Mouse (Mus musculus) heart, embryonic 10.5 days (tissue): ENCODE measurements at regions not wholly inside any gene's neighbourhood (a gene's known extent, or its start where the extent isn't known, plus 50 kb on each side); places are given as distances from the start of the nearest gene placed in this dataset.
A peak's percentile ranks its signal among the peaks of the same experiment; 100 is the strongest.

Experiments used
- DNase-seq: peaks from one replicate; pipeline ENCODE4 v3.0.0-alpha.2; 2017; ENCODE audit warnings: low spot score
- H3K27ac ChIP-seq: fragments of 300-500 bp; sonication (generic); 2 replicates; pipeline ENCODE4 v1.5.1; 2016; ENCODE audit warnings: mild to moderate bottlenecking
- H3K27me3 ChIP-seq: fragments of 300-500 bp; sonication (generic); 2 replicates; pipeline ENCODE4 v1.6.1; 2016; ENCODE audit warnings: mild to moderate bottlenecking; ENCODE audit not compliant: poor library complexity, insufficient read depth, severe bottlenecking
- H3K36me3 ChIP-seq: fragments of 300-500 bp; sonication (generic); 2 replicates; pipeline ENCODE4 v1.6.1; 2016; ENCODE audit warnings: mild to moderate bottlenecking, moderate library complexity
- H3K4me1 ChIP-seq: fragments of 300-500 bp; sonication (generic); 2 replicates; pipeline ENCODE4 v1.6.1; 2016; ENCODE audit warnings: mild to moderate bottlenecking
- H3K4me3 ChIP-seq: fragments of 300-500 bp; sonication (generic); 2 replicates; pipeline ENCODE4 v1.5.1; 2016; ENCODE audit warnings: mild to moderate bottlenecking, moderate library complexity
- H3K9me3 ChIP-seq: fragments of 300-500 bp; sonication (generic); 2 replicates; pipeline ENCODE4 v1.6.1; 2016; ENCODE audit warnings: mild to moderate bottlenecking, moderate library complexity
- WGBS: fragments of 180-500 bp; shearing (Covaris S2); methylation state at CpG from one replicate; pipeline ENCODE4 v1.1.7; 2016; 5-methylcytosine and 5-hydroxymethylcytosine counted together

GRCm38 (mm10) chr8:35020480-35020879, 745.1 kb upstream of the Gm19410 start:
- no peaks in the 10 kb centered on the region; the same call in 1 of the 2 replicates for H3K4me1 ChIP-seq
- H3K27me3 ChIP-seq, result no peaks in the 10 kb centered on the region
- H3K9me3 ChIP-seq, result no peaks in the 10 kb centered on the region
- 90% methylated on average over 8 of the region's 8 CpGs for WGBS
- H3K36me3 ChIP-seq, result no peaks in the 10 kb centered on the region
- no peak for DNase-seq
- H3K4me3 ChIP-seq, result no peak overlapping the region
- H3K27ac ChIP-seq, result no peak overlapping the region

- no peak overlapping the region for H3K27ac ChIP-seq
These were observed 742.9 kb upstream of the Gm19410 start for GRCm38 (mm10) chr8:35022649-35023048.

GRCm38 (mm10) chr8:35047798-35048197, 717.8 kb upstream of the Gm19410 start:
- 74% methylated on average over 3 of the region's 3 CpGs for WGBS
- Histone ChIP-seq H3K9me3 (no peaks in the 10 kb centered on the region), H3K4me3 (no peak overlapping the region), H3K4me1 (no peaks in the 10 kb centered on the region), H3K27ac (no peak overlapping the region), H3K36me3 (no peaks in the 10 kb centered on the region), H3K27me3 (no peaks in the 10 kb centered on the region)
- DNase-seq, result no peak

More at GRCm38 (mm10) chr8:35022649-35023048, 742.9 kb upstream of the Gm19410 start:
- DNase-seq, result no peak
- H3K36me3 ChIP-seq, result no peaks in the 10 kb centered on the region
- whole genome bisulfite sequencing, result 44% methylated on average over 6 of the region's 6 CpGs
- no peaks in the 10 kb centered on the region for H3K27me3 ChIP-seq
- H3K4me1 ChIP-seq, result no peaks in the 10 kb centered on the region; the same call in 1 of the 2 replicates
- no peak overlapping the region for H3K4me3 ChIP-seq
- no peaks in the 10 kb centered on the region for H3K9me3 ChIP-seq

DNA sequence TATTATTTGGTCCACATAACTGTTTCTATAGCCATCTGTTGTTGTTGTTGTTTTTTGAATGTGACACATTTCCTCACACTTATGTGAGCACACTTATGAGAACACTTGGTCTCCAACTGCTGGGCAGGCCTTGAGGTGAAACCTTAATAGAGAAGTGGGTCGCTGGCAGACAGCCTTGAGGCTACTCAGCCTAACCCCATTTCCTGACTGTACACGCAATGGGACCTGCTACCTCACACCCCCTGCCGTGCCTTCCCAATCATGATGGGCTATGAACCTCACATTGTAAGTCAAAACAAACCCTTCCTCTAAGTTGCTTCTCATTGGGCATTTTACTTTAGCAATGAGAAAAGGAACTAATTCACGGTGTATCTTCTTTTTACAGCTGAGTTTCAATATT, 712.1 kb upstream of the Gm19410 start:
- Histone ChIP-seq H3K4me1 (no peaks in the 10 kb centered on the region), H3K27ac (no peak overlapping the region), H3K36me3 (no peaks in the 10 kb centered on the region), H3K9me3 (0 out of 2 replicates have a peak, but pooled peaks cover 4% of the 10 kb centered on the region), H3K27me3 (no peaks in the 10 kb centered on the region), H3K4me3 (no peak overlapping the region)
- WGBS, result 82% methylated on average over 4 of the region's 4 CpGs
- no peak for DNase-seq

GRCm38 (mm10) chr8:35061048-35061447, 704.5 kb upstream of the Gm19410 start:
- H3K4me1 ChIP-seq, result no peaks in the 10 kb centered on the region
- no peak overlapping the region for H3K4me3 ChIP-seq
- no peak for DNase-seq
- H3K27me3 ChIP-seq, result no peaks in the 10 kb centered on the region
- H3K27ac ChIP-seq, result no peak overlapping the region
- H3K36me3 ChIP-seq, result no peaks in the 10 kb centered on the region
- no peaks in the 10 kb centered on the region for H3K9me3 ChIP-seq
- WGBS, result 75% methylated on average over 5 of the region's 5 CpGs

GRCm38 (mm10) chr8:35068228-35068627, 697.4 kb upstream of the Gm19410 start:
- Histone ChIP-seq H3K27ac (no peak overlapping the region), H3K4me1 (no peaks in the 10 kb centered on the region), H3K9me3 (no peaks in the 10 kb centered on the region), H3K36me3 (no peaks in the 10 kb centered on the region), H3K27me3 (no peaks in the 10 kb centered on the region), H3K4me3 (no peak overlapping the region)
- 79% methylated on average over 2 of the region's 2 CpGs for WGBS
- no peak for DNase-seq

DNA sequence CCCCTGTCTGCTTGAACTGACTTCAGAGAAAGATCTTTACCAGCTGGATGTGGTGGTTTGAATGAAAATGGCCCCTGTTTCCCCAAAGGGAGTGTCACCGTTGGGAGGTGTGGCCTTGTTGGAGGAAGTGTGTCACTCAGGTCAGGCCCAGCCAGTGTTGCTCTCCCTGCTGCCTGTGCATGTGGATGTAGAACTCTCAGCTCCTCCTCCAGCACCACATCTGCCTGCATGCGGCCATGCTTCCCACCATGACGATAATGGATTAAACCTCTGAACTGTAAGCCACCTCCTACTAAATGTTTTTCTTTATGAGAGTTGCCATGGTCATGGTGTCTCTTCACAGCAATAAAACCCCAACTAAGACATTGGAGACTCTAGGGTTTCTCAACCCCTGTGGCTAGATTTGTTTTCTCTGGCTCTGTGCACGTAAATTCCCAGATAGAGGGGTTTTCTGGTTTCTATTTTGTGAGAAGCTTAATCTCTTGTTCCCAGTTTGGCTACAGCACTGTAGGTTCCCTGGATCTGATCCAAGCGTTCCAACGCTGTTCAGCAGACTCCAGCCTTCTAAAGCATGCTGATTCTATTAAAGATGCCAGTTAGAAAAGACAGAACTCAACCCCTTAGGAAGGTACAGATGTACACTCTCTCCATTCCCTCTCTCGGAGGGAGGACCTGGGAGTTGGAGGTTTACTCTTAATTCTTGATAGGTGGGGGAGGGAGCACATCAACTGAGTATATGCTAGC, 695.2 kb upstream of the Gm19410 start:
- no peak for DNase-seq
- H3K4me1 ChIP-seq, result no peaks in the 10 kb centered on the region
- 78% methylated on average over 7 of the region's 7 CpGs for whole genome bisulfite sequencing
- H3K27me3 ChIP-seq, result no peaks in the 10 kb centered on the region
- no peak overlapping the region for H3K4me3 ChIP-seq
- H3K27ac ChIP-seq, result no peak overlapping the region
- H3K9me3 ChIP-seq, result no peaks in the 10 kb centered on the region
- H3K36me3 ChIP-seq, result no peaks in the 10 kb centered on the region

GRCm38 (mm10) chr8:35075971-35076370, 689.6 kb upstream of the Gm19410 start:
- Histone ChIP-seq H3K4me1 (no peaks in the 10 kb centered on the region), H3K4me3 (no peak overlapping the region), H3K27me3 (no peaks in the 10 kb centered on the region), H3K36me3 (no peaks in the 10 kb centered on the region), H3K9me3 (no peaks in the 10 kb centered on the region), H3K27ac (no peak overlapping the region)
- 87% methylated on average over 10 of the region's 10 CpGs for WGBS
- no peak for DNase-seq

- no peaks in the 10 kb centered on the region for H3K9me3 ChIP-seq
- no peaks in the 10 kb centered on the region for H3K27me3 ChIP-seq
- no peak overlapping the region for H3K4me3 ChIP-seq
- no peak overlapping the region for H3K27ac ChIP-seq
- H3K36me3 ChIP-seq, result no peaks in the 10 kb centered on the region
- 59% methylated on average over 1 of the region's 1 CpGs for WGBS
- no peaks in the 10 kb centered on the region for H3K4me1 ChIP-seq
- no peak for DNase-seq
These were observed 682.4 kb upstream of the Gm19410 start for GRCm38 (mm10) chr8:35083161-35083560.

- Histone ChIP-seq H3K27me3 (no peaks in the 10 kb centered on the region), H3K9me3 (no peaks in the 10 kb centered on the region), H3K27ac (no peak overlapping the region), H3K36me3 (no peaks in the 10 kb centered on the region), H3K4me1 (no peaks in the 10 kb centered on the region), H3K4me3 (no peak overlapping the region)
- WGBS, result 91% methylated on average over 2 of the region's 2 CpGs
- no peak for DNase-seq
These were observed 678.5 kb upstream of the Gm19410 start for GRCm38 (mm10) chr8:35087070-35087469.

DNA sequence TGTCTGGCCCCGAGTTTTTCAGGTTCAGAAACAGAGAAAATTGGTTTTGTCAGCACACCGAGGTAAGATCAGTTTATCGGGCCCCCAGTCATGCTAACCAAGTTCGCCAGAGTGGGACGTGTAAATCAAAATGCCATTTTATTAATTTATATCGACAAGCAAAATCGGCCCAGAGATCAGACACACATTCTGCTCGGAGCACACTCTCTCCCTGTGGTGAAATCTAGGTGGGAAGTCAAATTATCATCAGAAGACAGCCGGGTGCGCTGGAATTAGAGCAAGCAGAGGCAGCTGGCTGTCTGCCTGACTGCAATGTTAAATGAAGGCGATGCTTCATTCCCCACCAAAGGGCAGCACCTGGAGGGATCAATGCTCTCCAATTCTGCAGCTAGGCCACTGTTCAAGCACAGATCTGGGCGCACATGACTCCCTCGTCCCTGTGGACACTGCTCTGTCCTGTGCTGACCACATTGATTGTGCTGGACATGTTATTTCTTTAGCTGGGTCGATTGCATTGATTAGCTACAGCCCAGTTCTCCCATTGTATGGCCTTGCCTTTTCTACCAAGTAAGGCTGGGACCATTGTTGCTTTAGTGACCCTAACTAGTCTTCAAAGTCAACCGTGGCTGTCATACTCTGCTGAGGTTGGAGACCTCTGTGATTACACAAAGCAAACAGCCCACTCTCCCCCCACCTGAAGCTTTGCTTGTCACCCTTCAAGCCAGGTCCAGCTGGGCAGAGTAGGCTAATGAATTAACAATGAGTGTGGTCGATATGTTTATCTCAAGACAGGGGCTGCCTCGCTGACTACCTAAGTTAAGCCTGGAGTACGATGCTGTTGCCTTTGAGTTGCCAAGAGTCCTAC, 677.0 kb upstream of the Gm19410 start:
- Histone ChIP-seq H3K27ac (no peak overlapping the region), H3K36me3 (no peaks in the 10 kb centered on the region), H3K4me3 (no peak overlapping the region), H3K4me1 (no peaks in the 10 kb centered on the region), H3K9me3 (no peaks in the 10 kb centered on the region), H3K27me3 (no peaks in the 10 kb centered on the region)
- 80% methylated on average over 18 of the region's 18 CpGs for WGBS
- DNase-seq, result no peak

DNA sequence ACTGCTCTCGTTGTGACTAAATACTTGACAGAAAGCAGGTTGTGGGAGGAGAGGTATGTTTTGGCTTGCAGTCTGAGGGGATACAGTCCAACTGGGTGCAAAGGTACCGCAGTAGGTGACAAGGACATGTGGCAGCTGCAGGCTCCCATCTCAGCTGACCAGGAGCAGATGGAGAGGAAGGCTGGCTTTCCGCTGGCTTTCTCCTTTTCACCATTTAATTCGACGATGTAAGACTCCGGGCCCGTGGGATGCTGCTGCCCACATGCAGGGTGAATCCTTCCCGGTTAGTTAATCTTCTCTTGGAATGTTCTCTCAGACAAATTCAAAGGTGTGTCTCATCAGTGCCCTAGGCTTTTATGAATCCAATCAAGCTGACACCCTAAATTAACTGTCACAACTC, 676.1 kb upstream of the Gm19410 start:
- Histone ChIP-seq H3K27ac (no peak overlapping the region), H3K36me3 (no peaks in the 10 kb centered on the region), H3K4me3 (no peak overlapping the region), H3K27me3 (no peaks in the 10 kb centered on the region), H3K4me1 (no peaks in the 10 kb centered on the region), H3K9me3 (no peaks in the 10 kb centered on the region)
- DNase-seq, result no peak
- 91% methylated on average over 8 of the region's 8 CpGs for WGBS

DNA sequence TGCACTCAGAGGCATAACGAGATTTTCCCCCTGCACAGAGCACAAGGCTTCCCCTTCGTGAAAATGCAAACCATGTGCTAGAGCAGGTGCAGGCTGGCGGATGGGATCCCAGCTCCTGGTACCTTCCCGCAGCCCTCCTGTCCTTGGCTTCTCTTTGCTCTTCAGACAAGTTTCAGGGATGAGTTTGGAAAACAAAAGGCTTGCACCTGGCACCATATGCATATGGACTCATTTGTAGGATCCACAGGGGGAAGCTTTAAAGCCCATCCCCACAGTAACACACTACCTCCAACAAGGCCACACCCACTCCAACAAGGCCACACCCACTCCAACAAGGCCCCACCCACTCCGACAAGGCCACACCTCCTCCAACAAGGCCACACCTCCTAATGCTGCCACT, 663.9 kb upstream of the Gm19410 start:
- Histone ChIP-seq H3K36me3 (no peaks in the 10 kb centered on the region), H3K4me3 (no peak overlapping the region), H3K27ac (0 out of 2 replicates have a peak overlapping the region, but pooled peaks have one; percentile 22), H3K4me1 (peaks cover 27% of the 10 kb centered on the region), H3K9me3 (no peaks in the 10 kb centered on the region), H3K27me3 (no peaks in the 10 kb centered on the region)
- DNase-seq, result no peak
- 77% methylated on average over 5 of the region's 5 CpGs for WGBS
